Mouse (Mus musculus): ENCODE data around the gene Cd19.

GRCm38 (mm10) chr7:126417606-126418005 is 2.9 kb upstream of the Cd19 start:
- no peak for TF ChIP-seq CTCF (IDR thresholded peaks at IDR 0.05; ENCODE audit: low read depth, low read length)
- TF ChIP-seq POLR2A (IDR thresholded peaks at IDR 0.05; ENCODE audit: extremely low read depth, insufficient read depth, low read length) = no peak
